Mouse (Mus musculus) embryonic fibroblast, embryonic 13.5 days (primary cell): ENCODE measurements around the gene Gm20696.

Source experiments
- CTCF ChIP-seq: IDR thresholded peaks from 2 replicates; pipeline ENCODE4 v1.5.1; 2011; ENCODE audit warnings: mild to moderate bottlenecking, control low read depth, low read length, moderate library complexity, borderline replicate concordance; ENCODE audit not compliant: insufficient read depth
- POLR2A ChIP-seq: IDR thresholded peaks from 2 replicates; pipeline ENCODE4 v1.6.1; 2011; ENCODE audit warnings: low read depth, mild to moderate bottlenecking, control low read depth, low read length, moderate library complexity

DNA sequence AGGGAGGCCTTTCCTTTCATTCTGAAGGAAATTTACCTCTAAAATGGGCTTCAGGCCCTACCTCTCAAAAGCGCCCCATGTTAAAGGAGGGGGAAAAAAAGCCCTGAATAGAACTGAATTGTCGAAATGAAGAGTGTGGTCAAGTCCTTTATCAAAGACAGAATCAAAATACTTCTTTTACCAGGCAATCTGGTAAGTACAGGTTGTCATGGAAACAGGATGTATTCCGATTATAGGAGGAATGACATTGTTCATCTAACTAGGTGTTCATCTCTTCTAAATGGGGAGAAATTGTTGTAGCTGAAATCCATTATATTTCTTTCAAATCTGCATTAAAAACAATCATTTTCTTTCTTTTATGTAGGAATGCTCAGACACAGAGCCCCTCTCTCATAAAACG is 7.9 kb upstream of the Gm20696 start:
- TF ChIP-seq CTCF (no peak), POLR2A (no peak)
